Mouse (Mus musculus): ENCODE data around the gene Kptn.

GRCm38 (mm10) chr7:16080581-16080980 is 39.1 kb upstream of the Kptn start:
- TF ChIP-seq CTCF (IDR thresholded peaks at IDR 0.05; ENCODE audit: control insufficient read depth, insufficient read depth, low read length) (no peak), POLR2A (IDR thresholded peaks at IDR 0.05; ENCODE audit: borderline replicate concordance, control insufficient read depth, low read depth, low read length) (no peak)
